Mouse (Mus musculus): Measurements from ENCODE around the gene Gse1.

- no peak for TF ChIP-seq CTCF (IDR thresholded peaks at IDR 0.05; ENCODE audit: borderline replicate concordance, insufficient read depth, low read depth, low read length)
- no peak for TF ChIP-seq POLR2A (IDR thresholded peaks at IDR 0.05; ENCODE audit: borderline replicate concordance, insufficient read depth, low read length)
Observed at GRCm38 (mm10) chr8:120512326-120512725, 284.1 kb downstream of the Gse1 start.

All from cerebellum, adult 2 months (tissue).